Mouse (Mus musculus) ES-E14 (cell line): ENCODE data around the gene Sowahb.

Source experiments
- CHD2 ChIP-seq: IDR thresholded peaks from 2 replicates; pipeline ENCODE4 v1.6.1; 2014; ENCODE audit warnings: mild to moderate bottlenecking, low read depth, low read length, inconsistent platforms
- ZNF384 ChIP-seq: IDR thresholded peaks from 2 replicates; pipeline ENCODE4 v1.6.1; 2012; ENCODE audit warnings: low read depth, low read length, inconsistent platforms

DNA sequence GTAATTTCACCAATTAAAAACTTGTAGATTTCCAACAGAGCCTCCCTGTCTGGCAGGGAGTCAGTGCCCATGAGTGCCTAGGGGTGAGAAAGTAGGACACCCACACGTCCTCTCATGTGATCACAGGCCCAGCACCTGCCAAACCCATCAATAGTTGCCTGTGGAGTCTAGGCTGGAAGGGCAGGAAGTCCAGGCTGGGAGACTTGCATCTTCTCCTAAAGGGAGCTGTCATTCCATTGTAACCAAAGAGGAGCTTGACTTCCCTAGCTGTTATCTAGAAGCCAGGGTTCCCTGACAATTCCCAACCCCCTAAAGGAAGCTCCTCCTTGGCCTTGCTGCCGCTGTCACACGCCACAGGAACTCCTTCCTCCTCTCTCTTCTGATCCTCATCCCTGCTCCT, 14.0 kb downstream of the Sowahb start:
- TF ChIP-seq ZNF384 (no peak), CHD2 (no peak)
